Mouse (Mus musculus) thymus, adult 2 months (tissue): ENCODE results near the gene Eomes. TPM values are rescaled to one million over a fixed set of nuclear protein-coding genes. Genes with fewer than 3 reads are reported as not detected.
A peak's percentile ranks its signal among the peaks of the same experiment; 100 is the strongest.

Experiments
- DNase-seq: peaks from one replicate; pipeline ENCODE4 v3.0.0; 2021
- H3K27ac ChIP-seq: fragments of 200-500 bp; 2 replicates; pipeline ENCODE4 v1.5.1; 2012; ENCODE audit warnings: low read length, control low read depth; ENCODE audit not compliant: control insufficient read depth, insufficient read depth
- H3K27me3 ChIP-seq: fragments of 200-500 bp; 2 replicates; pipeline ENCODE4 v1.6.1; 2012; ENCODE audit warnings: mild to moderate bottlenecking, low read length, moderate library complexity, mixed read lengths; ENCODE audit not compliant: control insufficient read depth, insufficient read depth
- H3K36me3 ChIP-seq: fragments of 200-500 bp; 2 replicates; pipeline ENCODE4 v1.6.1; 2012; ENCODE audit warnings: mild to moderate bottlenecking, low read length, moderate library complexity; ENCODE audit not compliant: control insufficient read depth, insufficient read depth
- H3K4me1 ChIP-seq: fragments of 200-500 bp; replicated peaks from 2 replicates; pipeline ENCODE4 v1.6.1; 2012; ENCODE audit warnings: low read length; ENCODE audit not compliant: control insufficient read depth, insufficient read depth
- H3K4me3 ChIP-seq: fragments of 200-500 bp; 2 replicates; pipeline ENCODE4 v1.5.1; 2012; ENCODE audit warnings: mild to moderate bottlenecking, low read length, control low read depth, moderate library complexity; ENCODE audit not compliant: control insufficient read depth, insufficient read depth
- CTCF ChIP-seq: fragments of 200-500 bp; IDR thresholded peaks from 2 replicates; pipeline ENCODE4 v1.5.1; 2012; ENCODE audit warnings: mild to moderate bottlenecking, control low read depth, low read length, moderate library complexity, borderline replicate concordance; ENCODE audit not compliant: control insufficient read depth, poor library complexity, insufficient read depth; ENCODE audit errors: extremely low read depth
- POLR2A ChIP-seq: fragments of 200-500 bp; IDR thresholded peaks from 2 replicates; pipeline ENCODE4 v1.6.1; 2012; ENCODE audit warnings: mild to moderate bottlenecking, low read length, control low read depth, moderate library complexity; ENCODE audit not compliant: control insufficient read depth, poor library complexity, insufficient read depth; ENCODE audit errors: extremely low read depth
- WGBS: fragments of 180-500 bp; shearing (Covaris S2); methylation state at CpG from one replicate; pipeline ENCODE4 v1.1.7; 2018; 5-methylcytosine and 5-hydroxymethylcytosine counted together
- polyA plus RNA-seq: library from polyadenylated mRNA; depleted of rRNA; stranded (reverse); fragments of >200 nt; gene quantifications from 2 replicates; pipeline ENCODE4 v1.2.3, GENCODE M21; 2012; rRNA removed

Eomes gene
- polyA plus RNA-seq, result 0.78 and 1.4 TPM in 2 replicates

DNA sequence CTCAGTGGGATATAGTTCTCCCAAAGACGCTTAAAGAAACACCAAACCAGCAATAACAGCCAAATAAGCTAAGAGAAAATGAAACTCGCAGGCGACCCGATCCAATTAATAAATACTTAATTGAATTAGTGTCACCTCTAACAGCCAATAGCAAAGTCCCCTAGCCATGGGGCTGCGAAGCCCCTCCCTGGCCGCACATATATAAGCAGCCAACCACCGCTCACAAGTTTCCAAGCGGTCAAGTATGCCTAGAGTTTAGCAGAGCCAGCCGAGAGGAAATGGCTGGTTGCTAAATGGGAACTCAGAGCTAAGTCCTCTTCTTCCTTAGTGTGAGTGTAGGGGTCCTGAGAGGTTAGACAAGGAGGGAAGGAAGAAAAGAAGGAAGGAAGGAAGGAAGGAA is at the start of gene Eomes:
Gene Eomes (plus strand): TSS at position 252 of the 400 bp plus-strand sequence.
- Histone ChIP-seq H3K27ac (no peak within 1 kb of the TSS), H3K27me3 (peaks cover 34% of the 10 kb centered on the region), H3K4me3 (peak within 1 kb of the TSS; percentile 49), H3K36me3 (no peaks in the 10 kb centered on the region), H3K4me1 (peaks cover 21% of the 10 kb centered on the region)
- DNase-seq, result no peak
- 4% methylated on average over 9 of the region's 9 CpGs for WGBS
- no peak for TF ChIP-seq POLR2A
- no peak for TF ChIP-seq CTCF

- 92% methylated on average over 9 of the region's 9 CpGs for WGBS
- Histone ChIP-seq H3K4me3 (no peak overlapping the region), H3K36me3 (no peaks in the 10 kb centered on the region), H3K27me3 (no peaks in the 10 kb centered on the region), H3K4me1 (no peaks in the 10 kb centered on the region), H3K27ac (no peak overlapping the region)
- no peak for DNase-seq
- TF ChIP-seq CTCF, result no peak
- TF ChIP-seq POLR2A, result no peak
These were observed 33.2 kb upstream of the Eomes start for GRCm38 (mm10) chr9:118444809-118445208.

- Histone ChIP-seq H3K36me3 (no peaks in the 10 kb centered on the region), H3K4me1 (no peaks in the 10 kb centered on the region), H3K27ac (no peak overlapping the region), H3K4me3 (no peak overlapping the region), H3K27me3 (no peaks in the 10 kb centered on the region)
- WGBS, result 91% methylated on average over 8 of the region's 8 CpGs
- DNase-seq, result no peak
- TF ChIP-seq CTCF (no peak), POLR2A (no peak)
These were observed 28.7 kb upstream of the Eomes start for GRCm38 (mm10) chr9:118449336-118449735.

DNA sequence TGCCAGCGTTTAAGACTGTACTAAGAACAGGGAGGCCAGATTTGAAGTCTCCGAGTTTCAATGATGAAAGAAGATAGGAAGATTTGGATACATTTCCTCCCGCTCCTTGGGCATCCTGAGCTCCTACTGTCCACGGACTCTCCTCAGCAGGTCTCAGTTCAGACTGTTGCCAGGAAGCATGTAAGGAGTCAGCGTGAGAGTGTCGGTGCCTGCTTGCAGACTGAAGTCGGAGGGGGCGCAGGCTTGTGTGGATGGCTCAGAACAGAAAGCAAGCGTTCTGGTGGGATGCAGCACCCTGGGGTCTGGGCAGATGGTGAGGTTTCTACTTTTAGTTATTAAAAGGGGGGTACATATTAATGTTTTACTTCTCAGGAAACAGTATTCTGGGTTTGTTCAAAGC is 24.6 kb upstream of the Eomes start:
- Histone ChIP-seq H3K36me3 (no peaks in the 10 kb centered on the region), H3K27me3 (no peaks in the 10 kb centered on the region), H3K4me1 (no peaks in the 10 kb centered on the region), H3K27ac (no peak overlapping the region), H3K4me3 (peak overlapping the region; percentile 1; the same call in 1 of the 2 replicates)
- no peak for DNase-seq
- 54% methylated on average over 9 of the region's 9 CpGs for WGBS
- no peak for TF ChIP-seq POLR2A
- no peak for TF ChIP-seq CTCF

DNA sequence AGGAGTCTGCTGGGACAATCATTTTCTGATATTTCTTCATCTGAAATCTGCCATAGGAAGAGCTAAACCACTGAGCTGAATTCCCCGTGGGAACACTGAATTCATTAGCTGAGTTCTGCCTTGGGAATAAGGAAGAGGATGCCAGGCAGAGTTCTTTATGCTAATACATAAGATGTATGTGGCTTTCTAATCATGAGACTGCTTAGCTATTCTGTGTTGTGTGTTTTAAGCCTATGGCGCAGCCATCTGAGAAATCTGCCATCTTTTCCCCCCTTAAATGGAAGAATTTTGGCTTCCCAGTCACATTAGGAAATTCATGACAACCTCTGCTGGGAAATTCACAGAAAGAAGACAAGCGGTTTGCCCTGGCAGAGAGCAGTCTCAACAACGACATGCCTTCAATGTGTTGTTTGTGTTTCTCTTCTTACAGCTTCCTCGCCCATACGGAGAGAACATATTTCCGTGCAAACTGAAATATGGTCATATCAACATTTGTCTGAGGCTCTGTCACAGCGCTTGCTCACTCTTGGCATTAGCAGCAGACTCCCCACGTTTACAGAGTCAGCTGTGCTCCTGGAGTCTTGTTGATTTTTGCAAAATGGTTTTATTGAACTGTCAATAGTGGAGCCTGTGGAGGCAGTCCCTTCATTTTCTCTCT is 22.7 kb upstream of the Eomes start:
- no peak for DNase-seq
- H3K27me3 ChIP-seq, result no peaks in the 10 kb centered on the region
- H3K36me3 ChIP-seq, result no peaks in the 10 kb centered on the region
- H3K4me1 ChIP-seq, result no peaks in the 10 kb centered on the region
- H3K4me3 ChIP-seq, result no peak overlapping the region
- no peak for TF ChIP-seq POLR2A
- TF ChIP-seq CTCF, result no peak
- whole genome bisulfite sequencing, result 93% methylated on average over 9 of the region's 9 CpGs
- H3K27ac ChIP-seq, result no peak overlapping the region

GRCm38 (mm10) chr9:118456405-118456804 is 21.6 kb upstream of the Eomes start:
- H3K4me3 ChIP-seq, result no peak overlapping the region
- WGBS, result 32% methylated on average over 6 of the region's 6 CpGs
- H3K27ac ChIP-seq, result no peak overlapping the region
- no peaks in the 10 kb centered on the region for H3K36me3 ChIP-seq
- H3K27me3 ChIP-seq, result no peaks in the 10 kb centered on the region
- no peak for TF ChIP-seq POLR2A
- TF ChIP-seq CTCF, result no peak
- DNase-seq, result no peak
- no peaks in the 10 kb centered on the region for H3K4me1 ChIP-seq

DNA sequence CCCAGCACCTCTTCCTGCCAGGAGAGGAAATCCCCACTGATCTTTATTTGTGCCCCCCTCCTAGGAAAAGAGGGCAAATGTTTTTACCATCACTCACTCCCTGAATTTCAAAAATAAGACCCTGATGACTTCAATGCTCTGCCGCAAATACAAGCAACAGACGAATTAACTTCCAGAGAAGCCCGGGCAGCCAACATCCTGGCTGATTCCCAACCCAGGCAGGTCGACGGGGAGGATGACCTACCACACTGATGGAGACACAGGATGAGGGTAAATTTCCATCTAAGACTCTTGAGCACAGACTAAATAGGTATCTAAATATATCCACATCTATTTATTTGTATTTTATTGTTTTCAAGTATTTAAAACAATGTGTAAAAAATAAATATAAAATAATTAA is 20.0 kb upstream of the Eomes start:
- Histone ChIP-seq H3K27me3 (no peaks in the 10 kb centered on the region), H3K4me1 (no peaks in the 10 kb centered on the region), H3K4me3 (no peak overlapping the region), H3K27ac (no peak overlapping the region), H3K36me3 (no peaks in the 10 kb centered on the region)
- no peak for DNase-seq
- WGBS, result 67% methylated on average over 5 of the region's 5 CpGs
- TF ChIP-seq POLR2A, result no peak
- no peak for TF ChIP-seq CTCF
